Mouse (Mus musculus) neural tube, embryonic 13.5 days (tissue): ENCODE measurements around the gene Pdcl2. TPM values are rescaled to one million over a fixed set of nuclear protein-coding genes. Genes with fewer than 3 reads are reported as not detected.

ENCODE experiments used
- ATAC-seq: fragments of 200-750 bp; cut with Nextera tagmentation; 2 replicates; pipeline ENCODE4 v1.8.0; 2017; ENCODE audit warnings: low read depth, mild to moderate bottlenecking, moderate TSS enrichment, moderate library complexity
- H3K27ac ChIP-seq: fragments of 300-500 bp; sonication (generic); replicated peaks from 2 replicates; pipeline ENCODE4 v1.5.1; 2015; ENCODE audit warnings: moderate library complexity, mild to moderate bottlenecking, inconsistent platforms
- H3K27me3 ChIP-seq: fragments of 300-500 bp; sonication (generic); 2 replicates; pipeline ENCODE4 v1.6.1; 2015; ENCODE audit warnings: mild to moderate bottlenecking, inconsistent platforms
- H3K36me3 ChIP-seq: fragments of 300-500 bp; sonication (generic); 2 replicates; pipeline ENCODE4 v1.6.1; 2015; ENCODE audit warnings: mild to moderate bottlenecking, inconsistent platforms
- H3K4me1 ChIP-seq: fragments of 300-500 bp; sonication (generic); replicated peaks from 2 replicates; pipeline ENCODE4 v1.6.1; 2015; ENCODE audit warnings: inconsistent platforms
- H3K4me2 ChIP-seq: fragments of 300-500 bp; sonication (generic); 2 replicates; pipeline ENCODE4 v1.6.1; 2015; ENCODE audit warnings: inconsistent platforms, mild to moderate bottlenecking, moderate library complexity
- H3K4me3 ChIP-seq: fragments of 300-500 bp; sonication (generic); 2 replicates; pipeline ENCODE4 v1.5.1; 2015; ENCODE audit warnings: mild to moderate bottlenecking, inconsistent platforms
- H3K9ac ChIP-seq: fragments of 300-500 bp; sonication (generic); 2 replicates; pipeline ENCODE4 v1.6.1; 2015; ENCODE audit warnings: moderate library complexity, mild to moderate bottlenecking, inconsistent platforms
- H3K9me3 ChIP-seq: fragments of 300-500 bp; sonication (generic); 2 replicates; pipeline ENCODE4 v1.6.1; 2016; ENCODE audit warnings: inconsistent platforms
- WGBS: fragments of 180-500 bp; shearing (Covaris S2); methylation state at CpG from one replicate; pipeline ENCODE4 v1.1.7; 2015; 5-methylcytosine and 5-hydroxymethylcytosine counted together
- polyA plus RNA-seq: library from polyadenylated mRNA; unstranded; fragments of >200 nt; fragmentation: Nextera tagmentation; extraction: Ambion mirVana; gene quantifications from 2 replicates; pipeline ENCODE4 v1.2.1, GENCODE M21; 2015

The Pdcl2 gene
- polyA plus RNA-seq, 1 experiment from 2014 or later: not detected

DNA sequence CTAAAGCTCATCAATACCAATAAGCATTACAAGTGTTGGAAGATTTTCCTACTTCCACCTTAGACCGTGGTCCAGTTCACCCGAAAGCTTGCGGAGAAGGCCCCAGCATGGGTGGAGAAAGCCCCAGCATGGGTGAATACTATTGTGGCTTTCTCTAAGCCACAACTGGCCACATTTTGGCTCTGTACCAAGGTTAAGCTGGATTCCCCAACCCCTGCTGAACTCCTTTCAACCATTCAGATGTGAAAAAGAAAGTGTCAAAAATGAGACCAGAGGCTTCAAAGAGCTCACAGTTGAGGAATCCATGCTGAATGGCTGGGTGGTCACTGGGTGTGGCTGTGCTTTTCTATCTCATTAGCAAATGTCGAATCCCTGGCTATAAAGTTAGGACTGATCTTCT, 2.9 kb upstream of the Pdcl2 start:
- no peak overlapping the region for H3K9ac ChIP-seq
- H3K36me3 ChIP-seq: no peaks in the 10 kb centered on the region
- H3K4me3 ChIP-seq: no peak overlapping the region
- 77% methylated on average over 4 of the region's 4 CpGs for WGBS
- no peak overlapping the region for H3K4me2 ChIP-seq
- H3K9me3 ChIP-seq: no peaks in the 10 kb centered on the region
- no peaks in the 10 kb centered on the region for H3K4me1 ChIP-seq
- ATAC-seq: no peak
- no peak overlapping the region for H3K27ac ChIP-seq
- no peaks in the 10 kb centered on the region for H3K27me3 ChIP-seq

DNA sequence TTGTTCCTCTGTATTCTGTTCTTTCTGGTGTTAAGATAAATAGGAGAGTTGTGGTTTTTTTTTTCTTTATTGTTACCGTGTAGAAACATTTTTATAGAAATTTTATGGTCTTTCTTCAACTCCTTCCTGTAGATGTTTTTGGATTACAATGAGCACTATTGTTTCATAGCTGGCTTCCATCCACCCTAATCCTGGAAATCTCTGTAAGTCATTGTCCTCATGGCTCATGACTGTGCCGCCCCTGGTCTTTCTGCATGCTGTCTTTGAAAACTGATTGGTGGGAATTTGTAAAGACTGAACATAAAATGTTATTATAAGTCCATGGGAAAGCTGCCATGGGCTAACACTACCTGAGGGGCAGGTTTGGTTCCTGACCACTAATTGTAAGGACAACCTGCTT, 3.7 kb downstream of the Pdcl2 start:
- no peak for ATAC-seq
- H3K27ac ChIP-seq: no peak overlapping the region
- H3K4me3 ChIP-seq: no peak overlapping the region
- 61% methylated on average over 2 of the region's 2 CpGs for WGBS
- no peaks in the 10 kb centered on the region for H3K4me1 ChIP-seq
- no peak overlapping the region for H3K9ac ChIP-seq
- no peaks in the 10 kb centered on the region for H3K27me3 ChIP-seq
- no peaks in the 10 kb centered on the region for H3K9me3 ChIP-seq
- H3K4me2 ChIP-seq: no peak overlapping the region
- no peaks in the 10 kb centered on the region for H3K36me3 ChIP-seq

DNA sequence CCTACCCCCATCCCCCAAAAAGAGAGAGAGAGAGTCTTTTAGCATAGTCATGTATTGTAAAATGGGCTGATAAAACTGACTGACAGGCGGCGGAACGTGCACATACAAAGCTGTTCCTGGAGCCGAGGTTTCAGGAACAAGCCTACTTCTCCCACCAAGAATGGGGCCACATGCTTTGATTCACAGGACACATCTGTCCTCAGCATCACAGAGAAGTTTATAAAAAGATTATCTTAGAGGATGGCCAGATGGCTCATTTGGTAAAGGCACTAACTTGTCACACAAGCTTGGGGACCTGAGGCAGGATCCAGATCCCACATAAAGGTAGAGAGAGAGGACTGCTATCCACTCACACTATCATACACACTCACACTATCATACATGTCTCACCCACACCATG, 5.8 kb downstream of the Pdcl2 start:
- H3K4me3 ChIP-seq: no peak overlapping the region
- no peak overlapping the region for H3K4me2 ChIP-seq
- H3K9me3 ChIP-seq: no peaks in the 10 kb centered on the region
- ATAC-seq: no peak
- H3K27me3 ChIP-seq: no peaks in the 10 kb centered on the region
- no peak overlapping the region for H3K27ac ChIP-seq
- H3K36me3 ChIP-seq: no peaks in the 10 kb centered on the region
- H3K9ac ChIP-seq: no peak overlapping the region
- WGBS: 92% methylated on average over 4 of the region's 4 CpGs
- 0 out of 2 replicates have a peak, but pooled peaks cover 7% of the 10 kb centered on the region for H3K4me1 ChIP-seq

DNA sequence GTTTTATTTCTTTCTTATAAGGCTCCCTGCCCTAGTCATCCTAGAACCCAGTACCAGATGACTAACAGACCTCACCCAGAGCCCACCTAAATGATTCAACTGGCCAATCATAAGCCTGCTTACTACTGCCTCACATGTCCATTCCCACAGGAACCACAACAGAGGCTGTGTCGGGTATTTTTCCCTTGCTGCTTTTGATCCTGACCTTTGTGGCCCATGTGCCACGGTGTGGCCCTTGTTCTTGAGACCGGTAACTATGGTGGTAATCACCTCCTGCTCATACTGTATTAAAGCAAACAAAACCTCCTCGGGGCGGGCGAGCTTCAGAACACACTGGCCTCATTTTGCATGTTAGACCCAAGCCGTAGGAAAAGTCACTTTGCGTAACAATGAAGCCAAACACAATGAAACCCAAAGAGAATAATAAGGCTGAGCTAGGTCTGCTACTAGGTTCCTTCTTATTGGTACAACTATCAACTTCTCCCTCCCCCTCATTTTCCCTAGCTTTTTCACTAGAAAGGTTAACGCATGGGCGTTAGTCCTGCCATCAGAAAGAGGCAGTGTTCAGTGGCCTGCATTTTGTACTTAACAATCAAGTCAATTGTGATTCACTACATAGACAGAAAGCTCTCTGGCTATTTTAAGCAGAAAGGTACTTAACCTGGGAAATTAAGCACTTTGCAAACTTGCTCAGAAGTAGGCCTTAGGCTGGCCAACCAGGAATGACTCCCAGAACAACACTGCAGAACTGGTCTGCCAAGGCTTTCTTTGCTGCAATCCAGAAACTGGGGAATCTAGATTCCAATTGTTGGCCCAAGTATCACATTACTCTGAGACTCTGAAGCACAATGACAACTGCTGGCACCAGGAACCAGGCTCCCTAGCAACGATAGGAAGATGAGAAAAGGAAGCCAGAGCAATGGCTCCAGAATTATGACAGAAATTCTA, 9.4 kb downstream of the Pdcl2 start:
- no peak for ATAC-seq
- Histone ChIP-seq H3K27ac (no peak overlapping the region), H3K36me3 (no peaks in the 10 kb centered on the region), H3K9me3 (no peaks in the 10 kb centered on the region), H3K9ac (no peak overlapping the region), H3K4me3 (no peak overlapping the region), H3K27me3 (no peaks in the 10 kb centered on the region), H3K4me2 (no peak overlapping the region), H3K4me1 (0 out of 2 replicates have a peak, but pooled peaks cover 7% of the 10 kb centered on the region)
- WGBS: 26% methylated on average over 11 of the region's 11 CpGs

DNA sequence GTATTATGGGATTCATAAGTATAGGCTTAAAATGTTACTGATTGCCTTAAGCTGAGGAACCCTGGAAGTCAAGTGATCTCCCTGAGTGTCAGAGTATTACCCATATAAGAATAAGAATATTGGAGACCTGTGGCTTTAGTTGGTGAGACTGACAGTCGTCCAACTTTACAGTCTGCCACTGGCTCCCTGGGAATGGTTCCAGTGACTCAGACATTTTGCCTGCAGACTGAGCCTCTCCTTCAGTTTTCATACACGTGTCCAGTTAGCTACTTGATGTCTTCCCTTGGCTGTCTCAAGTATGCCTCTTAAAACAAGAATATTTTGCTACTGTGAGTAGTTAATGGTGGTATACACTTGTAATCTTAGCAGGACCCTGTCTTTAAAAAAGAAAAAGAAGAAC, 22.8 kb downstream of the Pdcl2 start:
- H3K27ac ChIP-seq: no peak overlapping the region
- ATAC-seq: no peak
- 79% methylated on average over 2 of the region's 2 CpGs for WGBS

DNA sequence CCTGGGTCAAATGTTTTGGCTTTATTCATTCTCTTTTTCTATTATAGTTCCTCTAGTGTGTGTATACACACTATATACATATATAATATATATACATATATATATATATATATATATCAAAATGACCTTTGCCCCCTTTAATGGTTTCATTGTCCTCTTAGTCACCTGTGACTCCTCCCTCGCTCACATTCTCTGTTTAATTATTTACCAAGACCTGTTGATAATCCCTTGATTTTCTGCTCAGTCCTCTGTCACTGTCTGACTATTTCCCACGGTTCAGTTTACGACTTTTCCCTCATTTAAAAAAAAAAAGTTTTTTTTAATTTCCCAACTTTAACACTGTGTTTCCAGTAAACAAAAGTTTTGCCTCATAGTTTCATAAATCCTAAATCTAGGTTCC, 24.7 kb downstream of the Pdcl2 start:
- ATAC-seq: no peak
- H3K4me1 ChIP-seq: peaks cover 30% of the 10 kb centered on the region
- WGBS: 35% methylated on average over 3 of the region's 3 CpGs
- H3K9me3 ChIP-seq: no peaks in the 10 kb centered on the region
- H3K27ac ChIP-seq: no peak overlapping the region
- H3K4me2 ChIP-seq: peak overlapping the region; percentile 73; the same call in 1 of the 2 replicates
- no peaks in the 10 kb centered on the region for H3K36me3 ChIP-seq
- H3K9ac ChIP-seq: no peak overlapping the region
- H3K27me3 ChIP-seq: no peaks in the 10 kb centered on the region
- no peak overlapping the region for H3K4me3 ChIP-seq

More for the DNA sequence above, 22.8 kb downstream of the Pdcl2 start:
- no peak overlapping the region for H3K4me3 ChIP-seq
- no peaks in the 10 kb centered on the region for H3K27me3 ChIP-seq
- no peaks in the 10 kb centered on the region for H3K36me3 ChIP-seq
- peaks cover 12% of the 10 kb centered on the region for H3K4me1 ChIP-seq
- H3K9me3 ChIP-seq: no peaks in the 10 kb centered on the region
- no peak overlapping the region for H3K4me2 ChIP-seq
- no peak overlapping the region for H3K9ac ChIP-seq

DNA sequence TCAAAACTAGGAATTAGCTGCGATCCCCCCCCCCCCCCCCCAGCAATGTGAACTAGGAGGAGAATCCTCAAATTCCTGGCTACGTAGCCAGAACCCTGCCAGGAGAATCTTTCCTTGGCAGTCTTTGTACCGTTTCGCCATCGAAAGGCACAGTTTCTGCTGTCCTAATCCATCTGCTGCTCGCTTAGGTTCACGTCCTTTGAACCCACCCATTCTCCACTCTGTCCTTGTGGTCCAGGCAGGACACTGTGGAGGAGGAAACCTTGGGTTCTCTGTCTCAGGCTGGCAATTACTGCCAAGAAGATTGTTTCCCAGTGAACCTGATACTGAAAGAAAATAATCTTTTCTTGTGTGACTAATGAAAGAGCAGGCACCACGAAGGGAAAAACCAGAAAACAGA, 25.3 kb downstream of the Pdcl2 start:
- WGBS: under 1% methylated on average over 8 of the region's 8 CpGs
- peaks cover 37% of the 10 kb centered on the region for H3K4me1 ChIP-seq
- H3K27ac ChIP-seq: 0 out of 2 replicates have a peak overlapping the region, but pooled peaks have one; percentile 1
- peak overlapping the region; percentile 97 for H3K9ac ChIP-seq
- no peaks in the 10 kb centered on the region for H3K36me3 ChIP-seq
- H3K9me3 ChIP-seq: no peaks in the 10 kb centered on the region
- peak overlapping the region; percentile 96 for H3K4me3 ChIP-seq
- H3K4me2 ChIP-seq: peak overlapping the region; percentile 73
- ATAC-seq: no peak
- no peaks in the 10 kb centered on the region for H3K27me3 ChIP-seq

GRCm38 (mm10) chr5:76304452-76305341, 26.3 kb downstream of the Pdcl2 start, which contains the start of gene Clock:
Clock (minus strand) TSS chr5:76304792.
- Histone ChIP-seq H3K4me1 (peaks cover 38% of the 10 kb centered on the region), H3K9ac (peak within 1 kb of the TSS; percentile 97), H3K36me3 (no peaks in the 10 kb centered on the region), H3K4me2 (peak within 1 kb of the TSS; percentile 73), H3K27me3 (no peaks in the 10 kb centered on the region), H3K27ac (peak within 1 kb of the TSS; percentile 98), H3K4me3 (peak within 1 kb of the TSS; percentile 96), H3K9me3 (no peaks in the 10 kb centered on the region)
- peak; percentile 92 for ATAC-seq
- WGBS: under 1% methylated on average over 97 of the region's 104 CpGs

- no peaks in the 10 kb centered on the region for H3K27me3 ChIP-seq
- peak; percentile 84 for ATAC-seq
- peak overlapping the region; percentile 98 for H3K27ac ChIP-seq
- H3K36me3 ChIP-seq: no peaks in the 10 kb centered on the region
- H3K9me3 ChIP-seq: no peaks in the 10 kb centered on the region
- H3K4me2 ChIP-seq: peak overlapping the region; percentile 73
- WGBS: under 1% methylated on average over 92 of the region's 100 CpGs
- H3K9ac ChIP-seq: peak overlapping the region; percentile 97
- peaks cover 38% of the 10 kb centered on the region for H3K4me1 ChIP-seq
- peak overlapping the region; percentile 96 for H3K4me3 ChIP-seq
These were observed 27.1 kb downstream of the Pdcl2 start for GRCm38 (mm10) chr5:76303745-76304451.

GRCm38 (mm10) chr5:76303379-76303744, 27.6 kb downstream of the Pdcl2 start:
- Histone ChIP-seq H3K36me3 (no peaks in the 10 kb centered on the region), H3K9me3 (no peaks in the 10 kb centered on the region), H3K27ac (peak overlapping the region; percentile 98), H3K9ac (peak overlapping the region; percentile 97), H3K4me3 (peak overlapping the region; percentile 96), H3K4me1 (peaks cover 38% of the 10 kb centered on the region), H3K4me2 (peak overlapping the region; percentile 73), H3K27me3 (no peaks in the 10 kb centered on the region)
- 2% methylated on average over 11 of the region's 11 CpGs for WGBS
- ATAC-seq: no peak

DNA sequence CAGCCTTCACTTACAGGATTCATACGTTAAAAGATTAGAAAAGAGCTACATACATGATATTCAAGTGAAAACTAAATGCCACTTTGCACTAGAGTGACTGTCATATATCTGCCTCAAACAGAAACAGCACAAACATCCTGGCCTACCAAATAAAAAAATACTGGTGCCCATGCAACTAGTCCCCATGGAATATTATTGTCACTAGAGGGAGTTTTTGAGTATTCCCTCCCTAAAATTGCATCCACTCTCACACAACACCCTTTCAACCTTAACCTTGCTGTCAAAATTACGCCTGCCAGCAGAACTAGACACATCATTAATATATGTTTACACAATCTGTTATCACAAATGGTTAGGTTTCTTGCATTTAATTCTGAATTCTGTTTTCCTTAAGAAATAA, 28.9 kb downstream of the Pdcl2 start:
- no peak overlapping the region for H3K9ac ChIP-seq
- no peak overlapping the region for H3K27ac ChIP-seq
- ATAC-seq: no peak
- no peak overlapping the region for H3K4me3 ChIP-seq
- H3K27me3 ChIP-seq: no peaks in the 10 kb centered on the region
- H3K4me2 ChIP-seq: no peak overlapping the region
- no peaks in the 10 kb centered on the region for H3K36me3 ChIP-seq
- H3K9me3 ChIP-seq: no peaks in the 10 kb centered on the region
- H3K4me1 ChIP-seq: peaks cover 38% of the 10 kb centered on the region
- WGBS: 85% methylated on average over 2 of the region's 2 CpGs
